Mouse (Mus musculus): ENCODE data around the gene Ehbp1. TPM values are rescaled to one million over a fixed set of nuclear protein-coding genes. Genes with fewer than 3 reads are reported as not detected.

Ehbp1 gene
- polyA plus RNA-seq, 1 experiment from 2014 or later: 10.4 TPM

DNA sequence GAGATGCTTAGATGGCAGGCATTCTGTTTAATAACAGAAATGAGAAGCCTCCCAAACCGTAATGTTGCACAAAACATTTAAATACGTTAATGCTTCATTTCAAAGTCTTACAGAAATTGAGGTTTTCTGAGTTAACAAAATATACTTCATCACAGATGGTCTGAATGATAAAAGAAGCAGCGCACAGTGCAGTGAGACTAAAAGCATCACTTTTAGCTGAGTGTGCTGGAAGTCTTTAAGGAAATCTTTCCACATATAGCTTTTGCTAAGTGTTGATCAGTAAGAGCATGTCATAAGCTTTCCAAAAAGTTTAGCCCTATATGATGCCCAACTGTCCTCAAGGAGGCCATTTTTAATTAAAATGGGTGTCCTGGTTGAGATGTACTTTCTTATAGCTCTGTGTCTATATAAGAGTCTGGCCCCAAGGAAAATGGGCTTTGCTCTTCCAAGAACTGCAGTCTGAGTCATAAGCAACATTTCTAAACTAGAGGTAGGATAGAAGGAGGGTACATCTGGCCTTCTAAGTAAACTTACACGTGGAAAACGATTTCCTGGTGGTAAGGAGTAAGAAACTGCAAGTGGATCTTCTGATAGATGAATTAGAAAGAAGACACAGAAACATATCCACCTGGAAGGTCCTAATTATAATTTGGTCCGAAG, 12.0 kb upstream of the Ehbp1 start:
- Histone ChIP-seq H3K36me3 (ENCODE audit: control insufficient read depth, insufficient read depth, low read length) (no peaks in the 10 kb centered on the region), H3K9me3 (ENCODE audit: control insufficient read depth, low read length) (no peaks in the 10 kb centered on the region), H3K27ac (ENCODE audit: low read length) (no peak overlapping the region), H3K27me3 (ENCODE audit: control insufficient read depth, insufficient read depth, low read depth, low read length) (no peaks in the 10 kb centered on the region), H3K4me2 (ENCODE audit: low read depth, low read length) (no peak overlapping the region), H3K4me3 (ENCODE audit: low read length) (no peak overlapping the region), H3K9ac (ENCODE audit: low read length) (no peak overlapping the region), H3K4me1 (replicated peaks; ENCODE audit: control insufficient read depth, insufficient read depth, low read length) (no peaks in the 10 kb centered on the region)
- ATAC-seq (ENCODE audit: low read depth): no peak
- 78% methylated on average over 6 of the region's 6 CpGs for WGBS

DNA sequence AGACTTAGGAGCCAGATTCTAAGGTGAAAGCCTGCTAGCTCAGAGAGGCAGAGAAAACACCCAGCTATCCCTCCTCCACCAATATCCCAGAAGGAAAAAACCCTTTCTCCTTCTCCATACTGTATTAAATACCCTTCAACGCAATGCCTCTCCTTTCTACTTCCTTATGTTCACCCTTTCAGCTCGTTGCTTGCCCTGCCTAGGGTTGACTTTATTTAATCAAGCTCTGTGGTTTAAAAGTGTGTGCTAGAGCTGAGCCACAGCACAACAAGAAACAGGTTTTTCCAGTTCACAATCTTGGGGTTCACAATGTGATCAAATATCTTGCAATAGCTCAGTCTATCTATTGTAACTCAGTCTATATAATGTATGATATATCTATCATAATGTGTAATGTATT, 7.9 kb upstream of the Ehbp1 start:
- no peaks in the 10 kb centered on the region for H3K36me3 ChIP-seq (ENCODE audit: control insufficient read depth, insufficient read depth, low read length)
- H3K27me3 ChIP-seq (ENCODE audit: control insufficient read depth, insufficient read depth, low read depth, low read length): no peaks in the 10 kb centered on the region
- no peaks in the 10 kb centered on the region for H3K9me3 ChIP-seq (ENCODE audit: control insufficient read depth, low read length)
- H3K4me1 ChIP-seq (replicated peaks; ENCODE audit: control insufficient read depth, insufficient read depth, low read length): peaks cover 6% of the 10 kb centered on the region; the same call in 1 of the 2 replicates
- no peak overlapping the region for H3K9ac ChIP-seq (ENCODE audit: low read length)
- WGBS: 53% methylated on average over 2 of the region's 2 CpGs
- ATAC-seq (ENCODE audit: low read depth): no peak
- no peak overlapping the region for H3K27ac ChIP-seq (ENCODE audit: low read length)
- H3K4me2 ChIP-seq (ENCODE audit: low read depth, low read length): no peak overlapping the region
- H3K4me3 ChIP-seq (ENCODE audit: low read length): no peak overlapping the region

DNA sequence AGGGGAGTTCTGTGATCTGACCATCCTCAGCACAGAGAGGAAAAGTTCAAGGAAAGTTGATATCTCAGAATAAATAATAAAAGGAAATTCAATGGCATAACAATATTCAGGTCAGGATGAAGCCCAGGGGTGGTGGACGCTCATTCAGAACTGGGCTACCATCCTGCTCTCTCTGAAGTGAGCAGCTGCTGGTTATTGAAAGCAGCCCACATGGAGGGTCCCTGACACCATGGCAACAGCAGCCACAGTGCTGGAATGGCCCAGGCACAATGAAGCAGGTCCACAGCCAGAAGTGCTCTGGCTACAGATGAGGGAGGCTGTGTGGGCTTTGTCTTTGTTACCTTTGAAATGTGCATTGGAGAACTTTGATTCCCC, 6.4 kb upstream of the Ehbp1 start:
- H3K36me3 ChIP-seq (ENCODE audit: control insufficient read depth, insufficient read depth, low read length): no peaks in the 10 kb centered on the region
- H3K4me3 ChIP-seq (ENCODE audit: low read length): no peak overlapping the region
- H3K9ac ChIP-seq (ENCODE audit: low read length): no peak overlapping the region
- no peaks in the 10 kb centered on the region for H3K9me3 ChIP-seq (ENCODE audit: control insufficient read depth, low read length)
- H3K4me1 ChIP-seq (replicated peaks; ENCODE audit: control insufficient read depth, insufficient read depth, low read length): peaks cover 6% of the 10 kb centered on the region; the same call in 1 of the 2 replicates
- no peak overlapping the region for H3K4me2 ChIP-seq (ENCODE audit: low read depth, low read length)
- H3K27ac ChIP-seq (ENCODE audit: low read length): no peak overlapping the region
- WGBS: 38% methylated on average over 1 of the region's 1 CpGs
- no peak for ATAC-seq (ENCODE audit: low read depth)
- H3K27me3 ChIP-seq (ENCODE audit: control insufficient read depth, insufficient read depth, low read depth, low read length): no peaks in the 10 kb centered on the region

DNA sequence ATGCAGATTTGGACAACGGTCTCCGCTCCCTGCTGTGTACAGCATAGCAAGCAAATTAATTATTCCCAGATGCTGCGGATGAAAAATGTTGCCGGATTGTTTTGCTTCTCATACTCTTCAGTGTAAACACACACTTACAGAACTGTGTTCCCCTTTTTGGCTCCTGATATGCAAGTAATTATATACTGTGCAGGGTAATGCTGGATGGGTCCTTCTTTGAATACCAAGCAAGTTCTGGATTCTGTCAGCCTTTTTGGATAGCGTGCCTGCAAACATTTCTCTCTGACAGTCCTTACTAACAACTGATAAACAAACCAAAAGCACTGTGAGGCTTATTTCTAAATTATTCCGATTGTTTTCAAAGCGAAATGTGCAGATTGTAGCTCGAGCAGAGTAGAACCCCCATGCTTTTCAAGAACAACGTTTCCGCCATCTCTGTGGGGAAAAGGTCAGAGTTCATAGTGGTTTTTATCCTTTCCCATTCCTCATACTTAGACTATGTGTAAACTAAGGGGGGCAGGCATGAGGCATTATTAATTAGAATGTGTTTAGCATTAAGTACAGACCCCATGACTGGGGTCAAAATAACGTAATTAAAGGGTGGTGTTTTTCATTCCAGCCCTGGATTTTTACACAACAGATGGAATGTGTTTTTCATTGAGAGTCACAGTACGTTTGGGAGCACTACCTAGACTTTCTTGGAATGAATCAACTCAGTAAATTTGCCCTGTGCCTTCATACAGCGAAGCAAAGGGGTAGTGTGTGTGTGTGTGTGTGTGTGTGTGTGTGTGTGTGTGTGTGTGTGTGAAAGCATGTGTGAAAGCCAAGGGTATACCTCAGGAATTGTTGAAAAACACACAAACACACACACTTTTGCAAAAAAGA, 5.8 kb upstream of the Ehbp1 start:
- peak; percentile 89 for ATAC-seq (ENCODE audit: low read depth)
- WGBS: 43% methylated on average over 13 of the region's 13 CpGs
- no peak overlapping the region for H3K4me2 ChIP-seq (ENCODE audit: low read depth, low read length)
- H3K27me3 ChIP-seq (ENCODE audit: control insufficient read depth, insufficient read depth, low read depth, low read length): no peaks in the 10 kb centered on the region
- no peaks in the 10 kb centered on the region for H3K9me3 ChIP-seq (ENCODE audit: control insufficient read depth, low read length)
- no peaks in the 10 kb centered on the region for H3K36me3 ChIP-seq (ENCODE audit: control insufficient read depth, insufficient read depth, low read length)
- no peak overlapping the region for H3K4me3 ChIP-seq (ENCODE audit: low read length)
- no peak overlapping the region for H3K9ac ChIP-seq (ENCODE audit: low read length)
- peaks cover 6% of the 10 kb centered on the region; the same call in 1 of the 2 replicates for H3K4me1 ChIP-seq (replicated peaks; ENCODE audit: control insufficient read depth, insufficient read depth, low read length)
- 0 out of 2 replicates have a peak overlapping the region, but pooled peaks have one; percentile 2 for H3K27ac ChIP-seq (ENCODE audit: low read length)

DNA sequence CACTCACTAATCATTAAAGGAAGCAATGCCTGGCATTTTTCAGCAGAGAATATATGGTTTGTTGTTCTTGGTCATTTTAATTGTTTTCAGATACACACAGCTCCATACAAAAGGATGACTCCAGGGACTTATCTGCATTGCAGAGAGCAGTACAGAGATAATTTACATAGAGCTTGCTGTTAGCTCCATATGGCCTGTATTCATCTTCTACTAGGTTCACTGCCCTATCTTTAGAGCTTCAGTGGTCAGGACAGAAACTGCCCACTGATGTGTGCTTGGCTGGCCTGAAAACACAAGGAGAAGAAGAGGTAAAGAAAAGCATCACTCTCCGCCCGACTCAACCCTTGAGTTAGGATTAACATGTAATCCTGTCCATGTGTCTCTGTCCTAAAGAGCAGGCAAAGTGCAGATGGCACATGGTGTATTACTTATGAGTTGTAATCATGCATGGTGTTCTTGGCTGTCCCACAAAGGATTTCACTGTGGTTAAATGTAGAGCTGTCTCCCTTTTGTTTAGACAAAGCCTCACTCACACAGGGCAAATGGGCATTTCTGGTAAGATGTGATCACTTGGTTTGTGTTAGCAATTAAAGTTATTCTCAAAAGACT, 14.7 kb downstream of the Ehbp1 start:
- Histone ChIP-seq H3K27ac (ENCODE audit: low read length) (no peak overlapping the region), H3K9ac (ENCODE audit: low read length) (no peak overlapping the region), H3K4me3 (ENCODE audit: low read length) (no peak overlapping the region), H3K9me3 (ENCODE audit: control insufficient read depth, low read length) (no peaks in the 10 kb centered on the region), H3K36me3 (ENCODE audit: control insufficient read depth, insufficient read depth, low read length) (no peaks in the 10 kb centered on the region), H3K4me2 (ENCODE audit: low read depth, low read length) (no peak overlapping the region), H3K27me3 (ENCODE audit: control insufficient read depth, insufficient read depth, low read depth, low read length) (no peaks in the 10 kb centered on the region), H3K4me1 (replicated peaks; ENCODE audit: control insufficient read depth, insufficient read depth, low read length) (no peaks in the 10 kb centered on the region)
- 75% methylated on average over 2 of the region's 2 CpGs for WGBS
- no peak for ATAC-seq (ENCODE audit: low read depth)

DNA sequence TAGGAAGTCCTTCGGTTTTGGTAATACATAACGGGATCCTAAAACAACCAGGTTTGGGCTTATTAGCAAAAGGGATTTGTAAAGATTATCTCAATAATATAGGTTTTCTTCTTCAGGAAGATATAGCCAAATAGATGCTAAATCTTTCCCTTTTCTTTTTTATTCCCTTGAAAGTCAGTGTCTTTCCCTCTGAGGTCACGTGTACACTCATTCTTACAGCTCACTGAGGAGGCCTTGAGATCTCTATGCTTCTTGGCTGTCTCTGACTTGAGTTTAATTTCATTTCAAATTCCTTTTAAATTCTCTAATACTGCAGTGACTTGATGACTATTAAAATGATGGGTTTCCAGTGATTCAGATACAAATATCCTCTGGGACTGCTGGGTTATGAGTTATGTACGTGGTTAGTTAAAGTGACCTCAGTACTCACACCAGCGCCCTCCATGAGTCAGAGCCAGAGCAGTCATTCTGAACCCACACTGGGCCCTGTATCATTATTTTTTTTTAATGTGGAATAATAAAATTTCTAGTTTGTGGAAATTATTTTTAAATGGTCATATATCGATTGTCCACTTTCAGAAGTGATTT, 24.2 kb downstream of the Ehbp1 start:
- Histone ChIP-seq H3K4me3 (ENCODE audit: low read length) (no peak overlapping the region), H3K9ac (ENCODE audit: low read length) (no peak overlapping the region), H3K27me3 (ENCODE audit: control insufficient read depth, insufficient read depth, low read depth, low read length) (no peaks in the 10 kb centered on the region), H3K9me3 (ENCODE audit: control insufficient read depth, low read length) (no peaks in the 10 kb centered on the region), H3K4me2 (ENCODE audit: low read depth, low read length) (no peak overlapping the region), H3K36me3 (ENCODE audit: control insufficient read depth, insufficient read depth, low read length) (no peaks in the 10 kb centered on the region), H3K4me1 (replicated peaks; ENCODE audit: control insufficient read depth, insufficient read depth, low read length) (no peaks in the 10 kb centered on the region), H3K27ac (ENCODE audit: low read length) (no peak overlapping the region)
- no peak for ATAC-seq (ENCODE audit: low read depth)
- 88% methylated on average over 6 of the region's 6 CpGs for WGBS

DNA sequence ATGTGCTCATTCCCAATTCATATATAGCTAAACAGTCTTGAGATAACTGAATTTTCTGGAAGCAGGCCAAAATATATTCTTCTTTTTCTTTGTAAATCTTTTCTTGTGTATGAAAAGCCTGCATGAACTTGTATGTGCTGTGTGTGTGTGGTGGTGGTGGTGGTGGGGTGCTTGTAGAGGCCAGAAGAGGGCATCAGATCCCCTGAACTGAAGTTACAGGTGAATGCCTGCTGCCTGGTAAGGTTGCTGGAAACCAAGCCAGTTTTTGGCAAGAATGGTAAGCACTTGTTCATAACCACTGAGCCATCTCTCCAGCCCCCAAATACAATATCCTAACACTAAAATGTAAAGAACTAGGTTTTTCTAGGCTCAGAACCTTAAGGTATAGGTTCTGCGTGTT, 26.3 kb downstream of the Ehbp1 start:
- Histone ChIP-seq H3K4me2 (ENCODE audit: low read depth, low read length) (no peak overlapping the region), H3K36me3 (ENCODE audit: control insufficient read depth, insufficient read depth, low read length) (no peaks in the 10 kb centered on the region), H3K27me3 (ENCODE audit: control insufficient read depth, insufficient read depth, low read depth, low read length) (no peaks in the 10 kb centered on the region), H3K27ac (ENCODE audit: low read length) (no peak overlapping the region), H3K4me3 (ENCODE audit: low read length) (no peak overlapping the region), H3K9me3 (ENCODE audit: control insufficient read depth, low read length) (no peaks in the 10 kb centered on the region), H3K4me1 (replicated peaks; ENCODE audit: control insufficient read depth, insufficient read depth, low read length) (no peaks in the 10 kb centered on the region), H3K9ac (ENCODE audit: low read length) (no peak overlapping the region)
- ATAC-seq (ENCODE audit: low read depth): no peak
- 84% methylated on average over 1 of the region's 1 CpGs for WGBS

DNA sequence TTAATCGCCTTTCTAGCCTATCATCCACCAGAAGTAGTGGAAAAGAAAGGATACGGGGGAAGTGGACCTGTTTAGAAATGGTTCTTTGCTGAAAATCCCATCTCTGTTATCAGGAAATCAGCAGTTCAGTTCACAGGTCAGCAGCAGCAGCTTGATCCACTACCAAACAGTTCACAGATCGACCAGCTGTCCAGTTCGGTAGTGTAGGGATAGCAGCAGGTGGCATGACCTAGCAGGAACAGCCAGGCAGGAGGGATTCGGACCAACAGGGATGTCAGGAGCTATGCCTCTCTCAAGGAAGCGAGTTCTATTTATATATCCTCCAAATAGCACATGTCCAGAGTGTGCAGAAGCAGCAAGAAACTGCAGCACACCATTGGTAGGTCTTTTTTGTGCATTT, 40.9 kb downstream of the Ehbp1 start:
- H3K9me3 ChIP-seq (ENCODE audit: control insufficient read depth, low read length): no peaks in the 10 kb centered on the region
- no peaks in the 10 kb centered on the region for H3K4me1 ChIP-seq (replicated peaks; ENCODE audit: control insufficient read depth, insufficient read depth, low read length)
- H3K9ac ChIP-seq (ENCODE audit: low read length): no peak overlapping the region
- H3K36me3 ChIP-seq (ENCODE audit: control insufficient read depth, insufficient read depth, low read length): no peaks in the 10 kb centered on the region
- 49% methylated on average over 6 of the region's 6 CpGs for WGBS
- no peak overlapping the region for H3K4me3 ChIP-seq (ENCODE audit: low read length)
- ATAC-seq (ENCODE audit: low read depth): peak; percentile 54; the same call in 1 of the 2 replicates
- H3K27me3 ChIP-seq (ENCODE audit: control insufficient read depth, insufficient read depth, low read depth, low read length): no peaks in the 10 kb centered on the region
- no peak overlapping the region for H3K4me2 ChIP-seq (ENCODE audit: low read depth, low read length)
- no peak overlapping the region for H3K27ac ChIP-seq (ENCODE audit: low read length)

DNA sequence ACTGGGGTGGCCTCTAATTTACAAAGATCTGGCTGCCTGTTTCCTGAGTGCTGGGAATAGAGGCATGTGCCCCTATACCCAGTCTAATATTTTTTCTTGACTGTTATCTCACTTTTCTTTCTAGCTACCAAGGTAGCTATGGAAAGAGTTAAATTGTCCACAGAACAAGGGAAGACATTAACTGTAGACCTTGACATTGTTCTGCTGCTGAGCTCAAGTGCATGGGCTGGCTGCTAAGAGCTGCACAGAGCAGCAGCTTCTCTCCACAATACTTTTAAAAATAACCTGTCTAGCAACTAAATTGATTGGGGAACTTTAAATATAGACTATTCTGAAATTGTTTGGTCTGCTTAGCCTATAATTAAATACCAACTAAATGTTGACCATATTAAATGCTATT, 52.9 kb downstream of the Ehbp1 start:
- Histone ChIP-seq H3K4me3 (ENCODE audit: low read length) (no peak overlapping the region), H3K9ac (ENCODE audit: low read length) (no peak overlapping the region), H3K4me2 (ENCODE audit: low read depth, low read length) (no peak overlapping the region), H3K27ac (ENCODE audit: low read length) (no peak overlapping the region), H3K9me3 (ENCODE audit: control insufficient read depth, low read length) (no peaks in the 10 kb centered on the region), H3K4me1 (replicated peaks; ENCODE audit: control insufficient read depth, insufficient read depth, low read length) (peaks cover 13% of the 10 kb centered on the region), H3K36me3 (ENCODE audit: control insufficient read depth, insufficient read depth, low read length) (no peaks in the 10 kb centered on the region), H3K27me3 (ENCODE audit: control insufficient read depth, insufficient read depth, low read depth, low read length) (no peaks in the 10 kb centered on the region)
- no peak for ATAC-seq (ENCODE audit: low read depth)
